Mouse (Mus musculus) lung, postnatal 0 days (tissue): ENCODE measurements around the gene Otub1.

Experiments used
- CTCF ChIP-seq: IDR thresholded peaks from 2 replicates; pipeline ENCODE4 v1.5.1; 2016; ENCODE audit warnings: antibody characterized with exemption, mild to moderate bottlenecking
- EP300 ChIP-seq: IDR thresholded peaks from 2 replicates; pipeline ENCODE4 v1.6.1; 2016; ENCODE audit warnings: antibody characterized with exemption, mild to moderate bottlenecking, control low read depth

DNA sequence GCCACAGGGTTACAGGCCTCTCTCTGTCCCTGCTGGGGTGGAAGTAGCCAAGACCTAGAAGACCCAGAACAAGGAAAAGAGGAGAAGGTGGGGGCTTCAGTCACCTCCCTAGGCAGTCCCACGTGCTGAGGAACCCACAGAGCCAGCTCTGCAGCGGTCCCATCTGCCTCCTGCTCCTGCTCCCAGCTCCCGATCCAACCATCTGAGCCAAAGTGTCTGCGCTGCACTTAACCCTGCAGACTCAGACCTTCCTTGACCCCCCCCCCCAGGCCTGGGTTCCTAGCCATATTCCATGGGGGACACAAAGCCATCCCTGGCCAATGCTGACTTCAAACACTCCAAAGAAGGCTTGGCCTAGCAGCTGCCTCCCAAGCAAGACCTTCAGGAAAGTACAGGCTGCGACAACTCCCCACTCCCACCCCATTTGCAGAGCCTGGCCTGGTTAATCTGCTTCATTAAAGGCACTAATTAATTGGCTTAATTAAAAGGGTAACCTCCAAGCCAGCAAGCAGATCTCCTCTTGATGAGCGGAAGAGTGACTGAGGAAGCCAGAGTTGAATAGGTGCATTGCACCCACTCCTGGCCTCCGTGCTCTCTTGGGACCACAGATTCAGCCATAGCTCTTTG is 54.7 kb downstream of the Otub1 start:
- no peak for TF ChIP-seq CTCF
- no peak for TF ChIP-seq EP300
